Mouse (Mus musculus): ENCODE results near the gene Olfr10. TPM values are rescaled to one million over a fixed set of nuclear protein-coding genes. Genes with fewer than 3 reads are reported as not detected.

Olfr10 gene
- polyA plus RNA-seq, 1 experiment from 2014 or later, result not detected

DNA sequence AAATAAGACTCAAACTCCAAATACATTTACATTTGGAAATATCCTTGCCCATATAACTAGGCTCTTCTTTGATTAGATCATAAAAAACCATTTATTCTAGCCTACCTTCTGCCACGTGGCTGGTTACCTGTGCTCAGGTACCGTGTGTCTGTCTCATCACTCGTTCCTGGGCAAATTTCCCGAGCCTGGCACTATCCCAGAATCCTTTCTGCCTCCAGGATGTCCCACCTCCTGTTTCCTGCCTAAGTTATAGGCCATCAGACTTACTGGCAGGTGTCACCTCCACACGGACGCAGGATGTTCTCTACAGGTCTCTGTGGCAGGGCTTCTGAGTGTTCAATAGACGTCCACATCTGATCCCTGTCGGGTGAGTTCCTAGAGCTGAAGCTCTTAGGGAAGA, 39.4 kb upstream of the Olfr10 start:
- no peak for ATAC-seq (ENCODE audit: low FRiP score, low TSS enrichment)
- no peak overlapping the region for H3K27ac ChIP-seq (ENCODE audit: low read depth, low read length)
- H3K36me3 ChIP-seq (ENCODE audit: control insufficient read depth, insufficient read depth, low read length), result peaks cover 29% of the 10 kb centered on the region
- H3K27me3 ChIP-seq (ENCODE audit: control insufficient read depth, insufficient read depth, low read length), result no peaks in the 10 kb centered on the region
- no peak overlapping the region for H3K9ac ChIP-seq (ENCODE audit: low read depth, low read length)
- no peak overlapping the region for H3K4me2 ChIP-seq (replicated peaks; ENCODE audit: low read depth, low read length)
- no peaks in the 10 kb centered on the region for H3K9me3 ChIP-seq (ENCODE audit: control insufficient read depth, low read length)
- no peak overlapping the region for H3K4me3 ChIP-seq (ENCODE audit: low read length)
- H3K4me1 ChIP-seq (ENCODE audit: control insufficient read depth, insufficient read depth, low read length), result no peaks in the 10 kb centered on the region
- 87% methylated on average over 8 of the region's 8 CpGs for WGBS

DNA sequence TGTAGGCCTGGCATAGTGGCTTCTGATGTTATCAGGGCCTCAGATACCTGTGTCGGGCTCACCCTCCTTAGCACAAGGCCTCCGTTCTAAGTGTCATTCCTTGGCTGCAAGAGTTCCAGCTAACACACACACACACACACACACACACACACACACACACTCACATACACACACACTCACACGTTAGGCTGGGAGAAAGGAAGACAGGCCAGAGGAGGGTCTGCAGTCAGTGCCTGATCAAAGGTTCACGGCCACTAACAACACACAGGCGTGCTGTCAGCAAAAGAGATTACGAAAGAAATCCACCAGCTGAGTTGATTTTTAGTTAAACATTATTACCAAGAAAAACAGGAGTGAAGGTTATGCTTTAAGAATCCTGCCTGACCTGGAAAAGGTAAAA, 37.9 kb upstream of the Olfr10 start:
- no peak overlapping the region for H3K27ac ChIP-seq (ENCODE audit: low read depth, low read length)
- H3K4me2 ChIP-seq (replicated peaks; ENCODE audit: low read depth, low read length), result no peak overlapping the region
- H3K9me3 ChIP-seq (ENCODE audit: control insufficient read depth, low read length), result no peaks in the 10 kb centered on the region
- H3K36me3 ChIP-seq (ENCODE audit: control insufficient read depth, insufficient read depth, low read length), result peaks cover 13% of the 10 kb centered on the region
- no peak for ATAC-seq (ENCODE audit: low FRiP score, low TSS enrichment)
- H3K4me1 ChIP-seq (ENCODE audit: control insufficient read depth, insufficient read depth, low read length), result no peaks in the 10 kb centered on the region
- no peak overlapping the region for H3K4me3 ChIP-seq (ENCODE audit: low read length)
- no peak overlapping the region for H3K9ac ChIP-seq (ENCODE audit: low read depth, low read length)
- 72% methylated on average over 6 of the region's 6 CpGs for WGBS
- H3K27me3 ChIP-seq (ENCODE audit: control insufficient read depth, insufficient read depth, low read length), result no peaks in the 10 kb centered on the region

DNA sequence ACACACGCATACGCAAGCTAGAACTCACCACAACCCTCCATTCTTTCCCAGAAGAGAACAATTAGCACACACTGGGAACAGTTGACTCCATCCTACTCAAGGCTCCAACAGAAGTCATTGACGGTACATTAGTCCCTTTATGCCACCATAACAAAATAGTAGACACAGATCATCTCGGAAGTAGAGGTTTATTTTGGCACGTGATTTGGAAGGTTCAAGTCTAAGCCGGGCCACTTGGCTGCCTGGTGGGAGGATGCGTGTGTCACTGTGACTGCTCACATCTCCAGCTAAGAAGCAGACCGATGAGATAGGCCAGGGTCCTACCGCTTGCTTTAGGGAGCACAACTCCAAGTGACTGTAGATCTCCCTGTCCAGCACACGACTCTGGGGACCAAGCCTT, 37.2 kb upstream of the Olfr10 start:
- WGBS, result 83% methylated on average over 10 of the region's 10 CpGs
- Histone ChIP-seq H3K27ac (ENCODE audit: low read depth, low read length) (no peak overlapping the region), H3K4me3 (ENCODE audit: low read length) (no peak overlapping the region), H3K4me1 (ENCODE audit: control insufficient read depth, insufficient read depth, low read length) (no peaks in the 10 kb centered on the region), H3K27me3 (ENCODE audit: control insufficient read depth, insufficient read depth, low read length) (no peaks in the 10 kb centered on the region), H3K36me3 (ENCODE audit: control insufficient read depth, insufficient read depth, low read length) (peaks cover 7% of the 10 kb centered on the region; the same call in 1 of the 2 replicates), H3K9ac (ENCODE audit: low read depth, low read length) (no peak overlapping the region), H3K4me2 (replicated peaks; ENCODE audit: low read depth, low read length) (no peak overlapping the region), H3K9me3 (ENCODE audit: control insufficient read depth, low read length) (no peaks in the 10 kb centered on the region)
- ATAC-seq (ENCODE audit: low FRiP score, low TSS enrichment), result no peak

DNA sequence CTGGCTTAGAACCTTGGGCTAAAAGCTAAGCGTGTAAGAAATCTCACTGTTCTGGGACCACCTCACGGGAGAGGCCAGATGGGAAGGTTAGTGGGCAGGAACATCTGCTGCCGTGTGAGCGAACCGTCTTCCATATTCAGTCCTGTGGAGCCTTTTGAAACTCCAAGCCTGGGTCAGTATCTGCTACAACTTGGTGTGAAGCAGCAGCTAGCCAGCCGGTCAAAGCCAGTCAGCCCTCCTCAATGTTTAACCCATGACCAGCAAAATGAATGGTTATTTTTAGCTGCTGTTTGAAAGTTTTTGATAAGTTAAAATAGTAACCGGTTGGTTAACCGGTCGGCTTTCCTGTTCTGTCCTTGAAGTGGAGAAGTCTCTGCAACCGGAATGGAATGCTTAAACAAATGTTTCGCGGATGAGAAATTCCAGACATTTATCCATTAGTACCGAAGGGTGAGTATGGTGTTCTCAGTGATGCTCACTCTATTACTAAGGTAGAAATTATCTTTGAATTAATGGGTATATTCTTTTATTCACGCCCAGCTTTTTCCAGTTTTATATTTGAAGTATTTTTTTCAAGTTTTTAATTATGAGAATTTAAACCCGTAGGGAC, 36.5 kb upstream of the Olfr10 start:
- Histone ChIP-seq H3K4me2 (replicated peaks; ENCODE audit: low read depth, low read length) (no peak overlapping the region), H3K27ac (ENCODE audit: low read depth, low read length) (no peak overlapping the region), H3K4me1 (ENCODE audit: control insufficient read depth, insufficient read depth, low read length) (no peaks in the 10 kb centered on the region), H3K9me3 (ENCODE audit: control insufficient read depth, low read length) (no peaks in the 10 kb centered on the region), H3K36me3 (ENCODE audit: control insufficient read depth, insufficient read depth, low read length) (peaks cover 3% of the 10 kb centered on the region; the same call in 1 of the 2 replicates), H3K4me3 (ENCODE audit: low read length) (no peak overlapping the region), H3K9ac (ENCODE audit: low read depth, low read length) (no peak overlapping the region), H3K27me3 (ENCODE audit: control insufficient read depth, insufficient read depth, low read length) (no peaks in the 10 kb centered on the region)
- 75% methylated on average over 15 of the region's 15 CpGs for WGBS
- ATAC-seq (ENCODE audit: low FRiP score, low TSS enrichment), result no peak

DNA sequence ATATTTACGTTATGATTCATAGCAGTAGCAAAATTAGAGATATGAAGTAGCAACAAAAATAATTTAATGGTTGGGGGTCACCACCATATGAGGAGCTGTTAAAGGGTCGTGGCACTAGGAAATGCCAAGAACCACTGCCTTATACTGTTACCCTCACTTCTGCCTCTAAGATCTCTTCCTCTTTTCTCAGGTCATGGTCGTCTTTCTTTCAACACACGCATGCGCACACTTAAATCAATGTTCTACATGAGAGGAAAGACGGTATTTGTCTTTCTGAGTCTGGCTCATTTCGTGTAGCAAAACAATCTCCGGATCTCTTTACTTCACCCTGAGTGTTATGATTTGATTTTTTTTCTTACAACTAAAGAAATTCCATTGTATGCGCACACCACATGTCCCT, 34.8 kb upstream of the Olfr10 start:
- Histone ChIP-seq H3K27me3 (ENCODE audit: control insufficient read depth, insufficient read depth, low read length) (no peaks in the 10 kb centered on the region), H3K27ac (ENCODE audit: low read depth, low read length) (no peak overlapping the region), H3K4me3 (ENCODE audit: low read length) (no peak overlapping the region), H3K4me1 (ENCODE audit: control insufficient read depth, insufficient read depth, low read length) (no peaks in the 10 kb centered on the region), H3K36me3 (ENCODE audit: control insufficient read depth, insufficient read depth, low read length) (no peaks in the 10 kb centered on the region; the same call in 1 of the 2 replicates), H3K4me2 (replicated peaks; ENCODE audit: low read depth, low read length) (no peak overlapping the region), H3K9me3 (ENCODE audit: control insufficient read depth, low read length) (no peaks in the 10 kb centered on the region), H3K9ac (ENCODE audit: low read depth, low read length) (no peak overlapping the region)
- ATAC-seq (ENCODE audit: low FRiP score, low TSS enrichment), result no peak
- 91% methylated on average over 9 of the region's 9 CpGs for WGBS

DNA sequence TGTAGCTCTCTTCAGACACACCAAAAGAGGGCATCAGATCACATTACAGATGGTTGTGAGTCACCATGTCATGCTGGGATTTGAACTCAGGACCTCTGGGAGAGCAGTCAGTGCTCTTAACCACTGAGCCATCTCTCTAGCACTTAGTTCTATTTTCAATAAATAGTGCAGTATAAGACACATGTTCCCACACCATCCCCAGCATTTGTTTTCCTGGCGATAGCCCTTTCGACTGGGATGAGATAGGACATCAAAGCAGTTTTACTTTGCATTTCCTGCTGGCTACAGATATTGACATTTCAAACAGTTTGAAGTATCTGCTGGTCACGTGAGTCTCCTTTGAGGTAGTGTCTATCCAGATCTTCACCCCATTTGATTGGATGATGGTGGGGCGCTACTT, 34.2 kb upstream of the Olfr10 start:
- Histone ChIP-seq H3K4me2 (replicated peaks; ENCODE audit: low read depth, low read length) (no peak overlapping the region), H3K9me3 (ENCODE audit: control insufficient read depth, low read length) (no peaks in the 10 kb centered on the region), H3K9ac (ENCODE audit: low read depth, low read length) (no peak overlapping the region), H3K27ac (ENCODE audit: low read depth, low read length) (no peak overlapping the region), H3K4me1 (ENCODE audit: control insufficient read depth, insufficient read depth, low read length) (no peaks in the 10 kb centered on the region), H3K4me3 (ENCODE audit: low read length) (no peak overlapping the region), H3K27me3 (ENCODE audit: control insufficient read depth, insufficient read depth, low read length) (no peaks in the 10 kb centered on the region), H3K36me3 (ENCODE audit: control insufficient read depth, insufficient read depth, low read length) (no peaks in the 10 kb centered on the region; the same call in 1 of the 2 replicates)
- no peak for ATAC-seq (ENCODE audit: low FRiP score, low TSS enrichment)
- WGBS, result 93% methylated on average over 4 of the region's 4 CpGs

DNA sequence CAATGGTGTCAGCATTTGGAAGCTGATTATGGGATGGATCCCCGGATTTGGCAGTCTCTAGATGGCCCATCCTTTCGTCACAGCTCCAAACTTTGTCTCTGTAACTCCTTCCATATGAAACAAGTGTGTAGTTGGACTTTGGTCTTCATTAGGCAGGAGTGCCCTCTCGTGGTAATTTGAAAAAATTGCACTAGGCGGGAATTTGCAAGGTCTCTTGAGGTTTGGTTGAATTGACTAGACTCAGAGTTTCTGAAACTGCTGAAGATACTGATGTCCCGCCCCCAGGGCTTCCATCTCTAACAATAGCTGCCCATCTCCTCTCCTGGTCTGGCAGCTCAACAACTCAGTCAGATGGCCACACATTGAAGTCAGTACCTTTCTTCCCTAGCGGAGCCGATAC, 33.2 kb upstream of the Olfr10 start:
- no peak overlapping the region for H3K9ac ChIP-seq (ENCODE audit: low read depth, low read length)
- H3K9me3 ChIP-seq (ENCODE audit: control insufficient read depth, low read length), result no peaks in the 10 kb centered on the region
- no peak overlapping the region for H3K4me2 ChIP-seq (replicated peaks; ENCODE audit: low read depth, low read length)
- H3K4me3 ChIP-seq (ENCODE audit: low read length), result no peak overlapping the region
- 33% methylated on average over 7 of the region's 7 CpGs for WGBS
- ATAC-seq (ENCODE audit: low FRiP score, low TSS enrichment), result peak; percentile 61
- no peaks in the 10 kb centered on the region for H3K27me3 ChIP-seq (ENCODE audit: control insufficient read depth, insufficient read depth, low read length)
- no peak overlapping the region for H3K27ac ChIP-seq (ENCODE audit: low read depth, low read length)
- H3K4me1 ChIP-seq (ENCODE audit: control insufficient read depth, insufficient read depth, low read length), result no peaks in the 10 kb centered on the region
- H3K36me3 ChIP-seq (ENCODE audit: control insufficient read depth, insufficient read depth, low read length), result no peaks in the 10 kb centered on the region

DNA sequence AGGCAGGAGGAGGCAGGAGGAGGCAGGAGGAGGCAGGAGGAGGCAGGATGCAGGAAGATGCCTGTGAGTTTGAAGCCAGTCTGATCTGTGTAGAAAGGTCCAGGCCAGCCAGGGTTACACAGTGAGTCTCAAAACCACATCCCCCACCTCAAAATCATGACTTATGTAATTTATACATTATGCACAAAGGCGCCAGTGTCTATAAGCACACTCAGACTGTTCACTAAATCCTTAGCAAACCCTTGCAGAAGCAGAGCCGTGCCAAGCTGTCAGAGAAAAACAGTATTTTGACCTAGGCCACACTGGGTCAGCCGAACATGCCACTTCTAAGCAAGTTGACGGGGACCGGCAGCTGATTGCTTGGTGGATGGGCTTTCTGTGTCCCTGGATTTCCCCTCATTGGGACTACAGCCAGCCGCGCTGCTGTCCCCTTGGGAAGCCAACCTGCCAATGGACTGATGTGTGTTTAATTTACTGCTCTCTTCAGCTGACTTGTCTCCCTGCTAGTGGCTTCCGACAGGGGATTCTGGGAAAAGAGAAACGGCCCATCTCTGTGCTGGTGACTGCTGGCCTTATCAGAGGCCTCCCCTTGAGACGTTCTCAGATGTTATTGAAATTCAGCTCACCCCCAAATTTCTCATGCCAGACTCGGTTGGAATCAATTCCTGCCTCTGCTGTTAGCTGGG, 30.6 kb upstream of the Olfr10 start:
- Histone ChIP-seq H3K4me2 (replicated peaks; ENCODE audit: low read depth, low read length) (no peak overlapping the region), H3K9me3 (ENCODE audit: control insufficient read depth, low read length) (no peaks in the 10 kb centered on the region), H3K9ac (ENCODE audit: low read depth, low read length) (no peak overlapping the region), H3K36me3 (ENCODE audit: control insufficient read depth, insufficient read depth, low read length) (no peaks in the 10 kb centered on the region), H3K4me3 (ENCODE audit: low read length) (no peak overlapping the region), H3K27me3 (ENCODE audit: control insufficient read depth, insufficient read depth, low read length) (no peaks in the 10 kb centered on the region), H3K27ac (ENCODE audit: low read depth, low read length) (no peak overlapping the region), H3K4me1 (ENCODE audit: control insufficient read depth, insufficient read depth, low read length) (no peaks in the 10 kb centered on the region)
- no peak for ATAC-seq (ENCODE audit: low FRiP score, low TSS enrichment)
- 65% methylated on average over 11 of the region's 11 CpGs for WGBS

DNA sequence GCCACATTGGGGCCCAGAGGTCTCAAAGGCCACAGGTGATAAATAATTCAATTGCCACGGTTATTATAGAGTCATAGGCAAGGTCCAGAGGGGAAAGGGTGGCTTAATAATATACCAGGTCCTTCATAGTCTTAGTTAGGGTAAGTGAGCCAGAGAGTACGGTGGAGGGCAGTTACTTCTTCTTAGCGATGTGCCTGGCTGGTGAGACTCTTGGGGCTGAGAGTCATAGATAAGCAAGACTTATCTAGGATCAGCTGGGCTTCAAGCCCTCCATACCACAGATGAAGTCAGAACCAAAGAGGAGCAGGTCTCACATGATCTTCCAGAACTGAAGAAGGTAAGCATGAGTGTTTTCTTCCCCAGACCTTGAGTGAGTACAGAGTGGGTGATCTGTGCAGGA, 26.3 kb upstream of the Olfr10 start, which contains the start of gene Olfr1393:
Gene Olfr1393, plus strand, starts transcription at position 83 of the 400 bp plus-strand sequence.
- 80% methylated on average over 3 of the region's 3 CpGs for WGBS

More for the DNA sequence above, 26.3 kb upstream of the Olfr10 start, which contains the start of gene Olfr1393:
- H3K27ac ChIP-seq (ENCODE audit: low read depth, low read length), result no peak within 1 kb of the TSS
- no peak within 1 kb of the TSS for H3K9ac ChIP-seq (ENCODE audit: low read depth, low read length)
- H3K4me1 ChIP-seq (ENCODE audit: control insufficient read depth, insufficient read depth, low read length), result no peaks in the 10 kb centered on the region
- no peak for ATAC-seq (ENCODE audit: low FRiP score, low TSS enrichment)
- no peaks in the 10 kb centered on the region for H3K27me3 ChIP-seq (ENCODE audit: control insufficient read depth, insufficient read depth, low read length)
- no peaks in the 10 kb centered on the region for H3K9me3 ChIP-seq (ENCODE audit: control insufficient read depth, low read length)
- H3K4me3 ChIP-seq (ENCODE audit: low read length), result no peak within 1 kb of the TSS
- H3K4me2 ChIP-seq (replicated peaks; ENCODE audit: low read depth, low read length), result no peak within 1 kb of the TSS
- no peaks in the 10 kb centered on the region for H3K36me3 ChIP-seq (ENCODE audit: control insufficient read depth, insufficient read depth, low read length)
